Mouse (Mus musculus) embryonic fibroblast, embryonic 13.5 days (primary cell): Measurements from ENCODE around the gene Dido1. TPM values are rescaled to one million over a fixed set of nuclear protein-coding genes. Genes with fewer than 3 reads are reported as not detected.
"Not testable (repeated sequence)": the region's sequence is repeated elsewhere in the genome, so short reads cannot be mapped to it uniquely, and the experiment has no call there.

Experiments
- H3K27ac ChIP-seq: 2 replicates; pipeline ENCODE4 v1.5.1; 2012; ENCODE audit warnings: low read length, control low read depth, inconsistent platforms; ENCODE audit not compliant: insufficient read depth
- H3K4me1 ChIP-seq: 2 replicates; pipeline ENCODE4 v1.6.1; 2011; ENCODE audit warnings: low read length; ENCODE audit not compliant: control insufficient read depth, insufficient read depth
- H3K4me3 ChIP-seq: 2 replicates; pipeline ENCODE4 v1.5.1; 2011; ENCODE audit warnings: mild to moderate bottlenecking, control low read depth, low read length; ENCODE audit not compliant: insufficient read depth
- CTCF ChIP-seq: IDR thresholded peaks from 2 replicates; pipeline ENCODE4 v1.5.1; 2011; ENCODE audit warnings: mild to moderate bottlenecking, control low read depth, low read length, moderate library complexity, borderline replicate concordance; ENCODE audit not compliant: insufficient read depth
- POLR2A ChIP-seq: IDR thresholded peaks from 2 replicates; pipeline ENCODE4 v1.6.1; 2011; ENCODE audit warnings: low read depth, mild to moderate bottlenecking, control low read depth, low read length, moderate library complexity
- polyA plus RNA-seq: library from polyadenylated mRNA; stranded (reverse); fragments of >200 nt; gene quantifications from 2 replicates; pipeline ENCODE4 v1.2.4, GENCODE M21; 2011; ENCODE audit warnings: low read depth; ENCODE audit not compliant: missing spikeins, insufficient read length

Gene Dido1
- polyA plus RNA-seq, 1 experiment: 31.3 TPM

DNA sequence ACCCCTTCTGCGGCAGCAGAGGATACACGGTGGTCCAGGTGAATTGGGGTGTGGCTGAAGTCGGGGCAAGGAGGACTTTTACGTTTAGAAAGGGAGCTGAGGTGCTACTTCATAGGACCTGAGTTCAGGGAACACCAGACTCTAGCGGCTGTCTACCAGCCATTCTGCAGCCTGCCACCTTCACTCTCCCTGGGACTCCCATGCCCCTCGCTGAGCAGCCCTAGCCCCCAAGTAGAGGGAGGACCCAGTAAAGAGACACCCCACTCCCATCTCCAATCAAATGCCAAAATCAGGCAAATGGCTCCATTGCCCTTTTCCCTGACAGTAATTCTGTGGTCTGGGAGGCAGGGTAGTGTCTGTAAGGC is 15.6 kb upstream of the Dido1 start:
- Histone ChIP-seq H3K4me3 (peak overlapping the region; percentile 15), H3K4me1 (no peaks in the 10 kb centered on the region), H3K27ac (no peak overlapping the region)
- TF ChIP-seq POLR2A (no peak), CTCF (no peak)

DNA sequence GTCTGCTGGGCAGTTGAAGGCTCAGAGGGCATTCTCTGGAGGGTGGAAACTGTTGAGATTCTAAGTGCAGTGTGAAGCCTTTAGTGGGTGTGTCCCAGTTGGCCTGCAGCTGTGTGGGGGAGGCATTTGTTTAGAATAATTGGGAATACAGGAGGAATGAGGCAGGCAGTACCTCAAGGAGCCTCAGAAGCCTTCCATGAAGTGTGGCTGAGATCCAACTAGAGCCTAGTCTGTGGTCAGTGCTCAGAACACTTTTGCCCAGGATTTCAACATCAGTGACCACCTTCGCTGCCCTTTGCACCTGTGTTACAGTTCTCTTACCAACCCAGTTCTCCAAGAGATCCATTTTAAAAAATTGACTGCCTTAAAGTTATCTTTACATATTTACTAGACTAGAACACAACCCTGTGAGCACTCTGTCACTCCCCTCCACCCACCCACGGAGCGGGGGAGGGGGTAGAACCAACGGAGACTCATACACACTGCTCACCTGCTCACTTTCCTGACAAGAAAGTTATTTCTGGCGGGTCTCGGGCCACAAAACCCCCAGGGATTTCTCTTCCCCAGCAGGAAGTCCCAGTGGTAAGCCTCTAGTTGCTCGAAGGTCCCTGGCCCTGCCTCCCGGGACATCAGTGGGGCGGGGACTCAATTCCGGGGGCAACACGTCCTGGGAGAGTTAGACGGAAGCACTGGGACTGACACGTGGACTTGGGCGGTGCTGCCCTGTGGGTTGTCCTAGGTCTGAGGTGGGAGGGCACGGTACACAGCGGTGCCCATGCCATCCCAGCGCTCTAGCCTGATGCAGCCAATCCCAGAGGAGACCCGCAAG is 15.0 kb upstream of the Dido1 start, which contains the start of gene Slc17a9:
Gene Slc17a9, plus strand, starts transcription at position 679 of the 829 bp plus-strand sequence.
- Histone ChIP-seq H3K27ac (no peak within 1 kb of the TSS), H3K4me1 (no peaks in the 10 kb centered on the region), H3K4me3 (peak within 1 kb of the TSS; percentile 15)
- TF ChIP-seq POLR2A (peak; percentile 24; the same call in 1 of the 2 replicates), CTCF (no peak)

DNA sequence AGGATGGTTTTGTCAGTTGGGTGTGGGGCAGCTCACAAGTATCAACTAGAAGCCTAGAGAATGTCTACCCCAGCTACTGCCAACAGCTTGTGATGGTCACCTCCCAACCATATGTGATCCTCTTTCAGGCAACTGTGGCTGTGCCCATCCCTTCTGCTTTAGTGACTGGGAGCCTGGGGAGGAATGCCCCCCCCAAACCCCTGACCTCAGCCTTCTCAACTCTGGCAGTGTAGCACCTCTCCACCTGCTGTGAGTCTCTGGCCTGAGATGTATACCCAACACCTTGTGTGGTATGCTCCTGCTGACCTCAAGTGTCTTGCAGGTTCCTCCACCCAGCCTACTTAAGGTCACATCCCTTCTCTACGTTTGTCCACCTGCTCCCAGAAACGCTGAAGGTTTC is 14.1 kb upstream of the Dido1 start:
- no peaks in the 10 kb centered on the region for H3K4me1 ChIP-seq
- no peak overlapping the region for H3K4me3 ChIP-seq
- H3K27ac ChIP-seq: no peak overlapping the region
- TF ChIP-seq CTCF (no peak), POLR2A (no peak)

DNA sequence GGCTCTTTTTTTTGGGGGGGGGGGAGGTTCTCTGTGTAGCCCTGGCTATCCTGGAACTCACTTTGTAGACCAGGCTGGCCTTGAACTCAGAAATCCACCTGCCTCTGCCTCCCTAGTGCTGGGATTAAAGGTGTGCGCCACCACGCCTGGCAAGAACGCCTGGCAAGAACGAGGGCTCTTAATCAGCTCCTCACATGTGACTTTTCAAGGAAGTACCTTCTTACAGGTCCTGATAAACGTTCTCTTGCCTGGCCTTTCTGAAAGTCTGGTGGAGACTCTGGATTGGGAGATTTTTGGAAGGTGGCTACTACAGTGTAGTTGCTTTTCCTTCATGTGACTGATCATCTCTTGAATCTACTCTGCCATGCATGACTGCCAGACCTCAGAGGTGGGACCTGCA is 12.9 kb upstream of the Dido1 start:
- not testable (repeated sequence) for H3K27ac ChIP-seq, H3K4me1 ChIP-seq, H3K4me3 ChIP-seq

DNA sequence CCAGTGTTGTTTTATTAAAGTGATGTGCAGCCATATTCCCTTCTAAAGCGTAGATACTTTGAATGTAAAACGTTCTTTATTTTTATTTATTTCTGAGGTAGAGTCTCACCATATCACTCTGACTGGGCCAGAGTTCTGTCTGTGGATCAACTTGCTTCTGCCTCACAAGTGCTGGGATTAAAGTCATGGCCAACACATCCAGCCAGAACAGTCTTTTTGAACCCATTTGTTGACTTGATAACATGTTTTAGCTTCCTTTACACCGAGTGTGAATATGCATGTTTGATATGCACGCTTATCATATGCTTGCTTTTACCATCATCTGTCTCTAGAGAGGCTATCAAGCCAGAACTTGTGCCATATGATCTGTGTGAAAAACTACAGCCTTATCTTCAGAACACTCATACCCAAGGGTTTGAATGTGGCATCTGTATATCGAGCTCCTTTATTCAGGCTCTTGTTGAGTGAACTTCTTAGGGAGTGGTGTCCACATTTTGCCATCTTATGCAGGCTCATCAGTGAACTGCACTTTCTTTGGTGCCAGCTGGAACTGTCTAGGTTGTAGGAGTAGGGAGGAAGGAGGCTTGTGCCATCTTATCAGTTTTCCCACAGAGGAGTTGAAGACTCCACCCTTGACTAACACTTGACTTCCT is 2.4 kb upstream of the Dido1 start:
- no peak overlapping the region for H3K27ac ChIP-seq
- TF ChIP-seq CTCF (no peak), POLR2A (no peak)
- no peak overlapping the region for H3K4me3 ChIP-seq
- 0 out of 2 replicates have a peak, but pooled peaks cover 4% of the 10 kb centered on the region for H3K4me1 ChIP-seq

DNA sequence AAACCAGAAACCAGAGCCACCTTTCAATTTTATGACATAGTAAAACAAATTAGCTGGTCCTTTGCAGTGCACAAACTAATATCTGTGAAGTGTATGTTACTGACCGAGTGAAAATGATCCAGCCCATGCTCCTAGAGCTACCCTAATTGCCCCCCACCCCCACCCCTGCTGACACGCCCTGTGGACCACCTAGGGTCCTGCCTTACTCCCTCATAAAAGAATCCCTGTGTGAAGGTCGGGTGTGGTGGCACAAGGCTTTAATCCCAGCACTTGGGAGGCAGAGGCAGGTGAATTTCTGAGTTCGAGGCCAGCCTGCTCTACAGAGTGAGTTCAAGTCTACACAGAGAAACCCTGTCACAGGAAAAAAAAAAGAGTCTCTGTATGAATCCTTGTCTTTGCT is 1.7 kb upstream of the Dido1 start:
- Histone ChIP-seq H3K27ac (no peak overlapping the region), H3K4me1 (0 out of 2 replicates have a peak, but pooled peaks cover 4% of the 10 kb centered on the region), H3K4me3 (peak overlapping the region; percentile 77)
- TF ChIP-seq POLR2A (no peak), CTCF (no peak)

DNA sequence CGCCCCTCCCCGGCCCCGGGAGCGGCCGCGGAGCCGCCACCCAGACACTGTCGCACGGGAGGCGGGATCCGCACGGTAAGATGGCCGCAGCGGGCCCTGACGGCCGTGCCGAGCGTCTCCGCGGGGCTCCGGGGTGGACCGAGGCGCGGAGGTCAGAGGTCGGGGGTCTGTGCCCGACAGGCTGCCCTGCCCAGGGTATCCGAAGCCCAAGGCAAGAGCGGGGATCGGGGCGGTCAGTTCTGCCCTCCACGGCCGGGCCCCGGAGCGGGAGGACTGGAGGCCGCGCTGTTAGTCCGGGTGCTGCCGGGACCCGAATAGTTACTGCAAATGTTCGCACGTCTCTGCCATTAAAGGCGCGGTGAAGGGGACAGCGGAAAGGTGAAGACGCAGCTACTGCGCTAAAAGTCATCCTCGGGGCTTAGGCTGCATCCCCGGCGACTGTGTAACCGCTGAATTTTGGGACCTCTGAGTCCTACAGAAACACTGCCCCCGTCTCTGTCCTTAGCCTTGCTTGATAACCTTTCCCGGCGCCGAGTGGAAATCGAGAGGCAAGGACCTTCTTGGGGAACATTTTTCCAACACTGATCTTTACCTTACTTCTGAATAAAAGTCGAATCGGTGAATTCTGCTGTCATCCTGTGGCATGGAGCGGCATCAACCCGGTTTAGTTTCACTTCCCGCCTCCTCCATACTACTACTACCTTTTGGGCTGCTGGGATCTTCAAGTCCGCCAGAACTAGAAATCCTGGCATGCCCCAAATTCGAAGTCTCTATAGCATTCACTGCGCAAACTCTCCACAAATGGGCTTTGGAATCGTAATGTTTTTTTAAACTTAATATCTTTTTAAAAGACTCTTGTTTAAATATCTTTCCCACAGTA is 717 bp upstream of the Dido1 start:
- TF ChIP-seq POLR2A (no peak; the same call in 1 of the 2 replicates), CTCF (no peak)
- Histone ChIP-seq H3K4me3 (peak overlapping the region; percentile 77), H3K27ac (peak overlapping the region; percentile 54), H3K4me1 (0 out of 2 replicates have a peak, but pooled peaks cover 4% of the 10 kb centered on the region)

DNA sequence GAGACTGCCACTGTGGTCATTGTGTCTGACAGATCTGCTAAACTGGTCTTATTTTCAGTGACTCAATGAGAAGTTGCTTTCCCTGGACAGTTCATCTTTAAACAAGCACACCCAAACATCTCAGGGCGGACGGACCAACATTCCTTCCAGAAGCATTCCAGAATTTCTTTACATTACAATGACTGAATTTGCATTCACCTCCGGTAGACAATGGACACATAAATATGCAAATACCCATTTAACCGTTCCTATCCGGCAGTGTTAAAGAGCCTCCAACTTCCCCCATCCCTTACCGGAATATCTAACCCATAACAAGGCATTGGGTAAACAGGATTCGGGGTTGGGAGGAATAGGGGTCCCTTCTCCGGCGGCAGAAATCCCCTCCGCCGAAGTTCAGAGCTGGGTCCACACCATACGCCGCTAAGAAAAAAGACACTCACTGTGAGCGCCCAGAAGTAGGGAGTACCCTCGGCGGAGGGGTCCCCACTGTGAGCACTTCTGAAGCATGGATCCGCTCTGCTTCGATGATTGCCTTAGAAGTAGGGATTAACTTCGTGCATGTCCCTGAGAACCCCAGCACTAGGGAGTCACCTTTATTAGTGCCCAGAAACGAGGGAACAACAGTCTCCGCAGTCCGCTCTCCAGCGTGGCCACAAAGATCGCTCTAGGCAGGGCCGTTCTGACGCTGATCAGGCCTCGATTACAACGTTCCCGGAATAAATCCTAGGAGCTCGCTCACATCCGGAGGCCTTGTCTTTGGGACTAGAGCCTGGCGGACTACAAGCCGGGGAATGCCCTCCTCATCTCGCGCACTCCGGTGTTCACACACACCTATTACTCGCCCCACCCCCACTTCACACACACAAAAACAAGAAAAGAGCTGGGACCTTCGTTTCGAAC is 526 bp downstream of the Dido1 start:
- H3K4me3 ChIP-seq: peak overlapping the region; percentile 93
- TF ChIP-seq CTCF: no peak
- no peak for TF ChIP-seq POLR2A
- 0 out of 2 replicates have a peak, but pooled peaks cover 4% of the 10 kb centered on the region for H3K4me1 ChIP-seq
- H3K27ac ChIP-seq: peak overlapping the region; percentile 63

DNA sequence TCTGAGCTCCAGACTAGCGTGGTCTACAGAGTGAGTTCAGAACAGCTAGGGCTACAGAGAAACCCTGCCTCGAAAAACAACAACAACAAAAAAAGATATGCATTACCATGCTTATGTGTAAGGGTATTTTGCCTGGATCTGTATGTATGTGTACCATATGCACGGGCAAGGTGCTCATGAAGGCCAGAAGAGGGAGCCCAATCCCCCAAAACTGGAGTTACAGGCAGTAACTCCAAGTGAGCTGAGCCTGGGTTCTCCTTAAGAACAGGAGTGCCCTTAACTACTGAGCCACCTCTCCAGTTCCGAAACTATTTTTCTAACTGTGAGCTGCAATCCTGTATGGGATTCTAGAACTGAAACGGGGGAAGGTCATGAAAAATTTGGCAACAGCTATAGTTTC is 3.8 kb downstream of the Dido1 start:
- TF ChIP-seq POLR2A: no peak
- no peak for TF ChIP-seq CTCF
- no peak overlapping the region for H3K27ac ChIP-seq
- no peak overlapping the region for H3K4me3 ChIP-seq
- peaks cover 4% of the 10 kb centered on the region; the same call in 1 of the 2 replicates for H3K4me1 ChIP-seq
